Mouse (Mus musculus) liver, embryonic 14 days (tissue): ENCODE data around the gene Vmn2r61. TPM values are rescaled to one million over a fixed set of nuclear protein-coding genes. Genes with fewer than 3 reads are reported as not detected.

Experiments used
- polyA plus RNA-seq: library from polyadenylated mRNA; depleted of rRNA; stranded (reverse); fragments of >200 nt; gene quantifications from 2 replicates; pipeline ENCODE4 v1.2.3, GENCODE M21; 2012; rRNA removed

The Vmn2r61 gene
- polyA plus RNA-seq = not detected in 2 replicates

GRCm38 (mm10) chr7:42259753-42260152 is at the start of gene Vmn2r61:
Gene Vmn2r61, plus strand, starts transcription at chr7:42260053.

Other genes starting within 250 kb of the Vmn2r61 start
- gene Vmn2r59, start 201.0 kb upstream of the Vmn2r61 start, polyA plus RNA-seq = not detected in 2 replicates
- not detected in 2 replicates for gene Vmn2r60, start 152.3 kb upstream of the Vmn2r61 start, polyA plus RNA-seq
- gene 4933421I07Rik, start 188.1 kb downstream of the Vmn2r61 start, polyA plus RNA-seq = not detected in 2 replicates
- 3.3 and 4.0 TPM in 2 replicates for gene Zfp141, start 245.7 kb downstream of the Vmn2r61 start, polyA plus RNA-seq